Mouse (Mus musculus) sigmoid colon, adult 10 weeks (tissue): Measurements from ENCODE around the gene Mrpl33. TPM values are rescaled to one million over a fixed set of nuclear protein-coding genes. Genes with fewer than 3 reads are reported as not detected.

Experiments used
- polyA plus RNA-seq: library from polyadenylated mRNA; stranded (reverse); fragments of 350-450 nt; fragmentation: Illumina TruSeq; extraction: RNeasy Lipid Tissue Mini Kit (QIAGEN cat#74804); gene quantifications from one replicate; pipeline ENCODE4 v1.2.3, GENCODE M21; 2014; ENCODE audit warnings: low read depth, low replicate concordance

Gene Mrpl33
- polyA plus RNA-seq: 79.1 TPM

DNA sequence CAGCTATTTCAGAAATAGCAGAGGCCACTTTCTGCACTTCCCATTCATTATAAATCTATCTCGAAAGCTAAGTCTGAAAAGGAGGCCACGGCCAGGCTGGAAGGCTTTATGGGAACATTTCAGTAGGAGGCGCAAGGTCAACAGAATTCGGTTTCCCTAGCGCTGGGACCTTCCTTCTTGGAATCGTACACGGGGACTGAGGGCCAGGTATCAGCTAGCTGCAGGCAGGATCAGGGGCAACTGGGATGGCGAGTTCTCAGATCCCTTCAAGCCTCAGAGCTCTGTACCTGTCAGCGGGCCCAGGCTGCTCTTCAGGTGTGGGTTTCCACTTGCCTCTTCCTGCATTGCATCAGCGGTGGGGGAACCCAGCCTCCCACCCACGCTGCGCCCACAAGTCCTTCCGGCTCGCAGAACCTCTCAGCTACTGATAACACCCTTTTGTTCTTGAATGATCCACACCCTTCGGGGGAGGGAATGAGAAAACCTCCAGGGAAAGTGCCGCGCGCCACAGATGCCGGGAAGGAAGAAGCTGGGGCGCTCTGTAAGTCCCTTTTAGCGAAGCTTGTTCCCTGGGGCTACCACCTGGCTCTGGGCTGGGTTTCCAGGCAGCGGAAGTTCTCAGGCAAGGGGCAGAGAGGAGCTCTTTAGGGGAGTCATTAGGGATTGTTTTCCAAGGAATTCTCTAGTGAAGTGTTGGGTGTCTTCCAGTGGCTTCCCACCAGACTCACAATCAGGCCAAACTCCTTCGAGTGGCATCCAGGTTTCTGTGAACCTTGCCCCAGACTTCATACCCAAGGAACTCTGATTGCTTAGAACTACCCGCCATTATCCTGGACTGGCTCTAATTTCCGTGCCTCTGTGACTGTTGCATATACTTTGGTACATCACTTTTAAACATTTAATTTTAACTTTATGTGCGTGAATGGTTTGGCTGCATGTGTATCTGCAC, at the start of gene Mrpl33:
Gene Mrpl33 (plus strand): TSS at position 455 of the 949 bp plus-strand sequence.

DNA sequence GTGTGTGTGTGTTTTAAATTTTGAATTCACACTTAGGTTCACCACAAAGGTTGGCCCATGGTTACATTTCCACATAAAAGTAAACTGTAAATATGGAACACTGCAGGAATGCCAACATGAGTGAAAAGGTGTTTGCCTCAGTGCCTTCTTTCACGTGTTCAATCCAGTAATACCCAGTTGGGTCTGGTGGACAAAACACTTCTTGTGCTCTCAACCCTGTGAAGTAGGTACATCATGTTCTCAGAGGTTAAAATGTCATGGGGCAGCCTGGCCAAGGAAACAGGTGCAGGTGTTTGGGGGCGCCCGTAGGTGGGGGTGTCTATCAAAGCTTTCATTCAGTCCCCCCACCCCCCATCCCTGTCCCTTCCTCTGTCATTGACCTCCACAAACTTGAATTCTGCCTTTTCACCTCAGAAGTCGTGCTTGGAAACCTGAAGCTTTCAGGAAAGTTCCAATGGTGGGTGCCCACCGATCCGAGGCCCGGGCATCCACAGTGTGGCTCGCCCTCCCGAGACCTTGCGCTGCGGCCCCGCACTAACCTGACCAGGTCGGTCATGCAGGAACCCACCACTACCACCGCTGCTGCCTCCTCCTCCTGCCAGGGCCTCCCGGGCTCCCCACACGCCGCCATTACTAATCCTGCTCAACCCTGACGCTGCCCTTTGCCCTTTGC, 100.4 kb downstream of the Mrpl33 start, which contains the start of gene Rbks:
Gene Rbks (minus strand): TSS at position 657 of the 673 bp plus-strand sequence.

DNA sequence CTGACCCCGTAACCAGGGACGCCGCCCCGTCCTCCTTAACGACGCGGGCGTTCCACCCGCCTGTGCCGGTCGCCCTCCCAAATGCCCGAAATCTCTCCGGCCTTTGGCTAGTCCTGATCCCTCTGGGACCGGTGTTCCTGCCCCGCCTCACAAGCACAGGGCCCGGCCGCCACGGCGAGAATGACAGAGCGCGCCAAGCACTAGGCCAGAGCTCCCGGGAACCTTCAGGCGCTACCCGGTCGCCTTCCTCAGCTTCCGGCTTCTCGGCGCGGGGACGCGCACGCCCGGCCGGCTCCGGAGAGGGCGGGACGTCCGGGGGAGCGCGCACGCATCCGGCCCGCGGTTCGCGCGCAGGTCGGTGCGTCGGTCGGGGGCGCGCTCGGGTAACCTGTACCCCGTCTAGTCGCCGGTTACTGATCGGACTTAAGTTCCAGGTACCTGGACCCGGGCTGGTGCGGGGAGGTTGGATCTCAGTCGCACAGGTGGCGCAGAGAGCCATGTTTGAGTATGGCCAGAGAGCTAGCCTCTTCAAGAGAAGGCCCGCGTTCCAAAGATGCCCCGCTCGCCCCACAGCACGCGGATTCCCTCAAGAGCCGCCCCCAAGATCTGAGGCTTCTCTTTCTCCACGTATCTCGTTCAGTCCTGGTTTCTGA, 101.0 kb downstream of the Mrpl33 start, which contains the start of gene Babam2:
Gene Babam2 (plus strand): TSS at position 41 of the 653 bp plus-strand sequence.

Other genes with a start within 250 kb of the Mrpl33 start
- 23.8 TPM for gene Zfp512, start 144.5 kb upstream of the Mrpl33 start, polyA plus RNA-seq
- gene 4930548H24Rik, start 111.2 kb upstream of the Mrpl33 start, polyA plus RNA-seq: not detected
- 18.3 TPM for gene Gpn1, start 102.2 kb upstream of the Mrpl33 start, polyA plus RNA-seq
- 51.6 TPM for gene Slc4a1ap, start 69.9 kb upstream of the Mrpl33 start, polyA plus RNA-seq
- gene Supt7l, start 69.1 kb upstream of the Mrpl33 start, polyA plus RNA-seq: 11.4 TPM
- gene Rbks, start 100.7 kb downstream of the Mrpl33 start, polyA plus RNA-seq: 8.3 TPM
- 66.4 TPM for gene Babam2, start 100.7 kb downstream of the Mrpl33 start, polyA plus RNA-seq